Mouse (Mus musculus) embryonic facial prominence, embryonic 10.5 days (tissue): Measurements from ENCODE around the gene Car10. TPM values are rescaled to one million over a fixed set of nuclear protein-coding genes. Genes with fewer than 3 reads are reported as not detected.
"Not testable (repeated sequence)": the region's sequence is repeated elsewhere in the genome, so short reads cannot be mapped to it uniquely, and the experiment has no call there.

Experiments
- DNase-seq: peaks from one replicate; pipeline ENCODE4 v3.0.0-alpha.2; 2017; ENCODE audit warnings: low spot score
- H3K27ac ChIP-seq: fragments of 300-500 bp; sonication (generic); replicated peaks from 2 replicates; pipeline ENCODE4 v1.5.1; 2016; ENCODE audit warnings: mild to moderate bottlenecking
- H3K27me3 ChIP-seq: fragments of 300-500 bp; sonication (generic); replicated peaks from 2 replicates; pipeline ENCODE4 v1.6.1; 2016; ENCODE audit warnings: low read depth, mild to moderate bottlenecking; ENCODE audit not compliant: poor library complexity, severe bottlenecking
- H3K36me3 ChIP-seq: fragments of 300-500 bp; sonication (generic); replicated peaks from 2 replicates; pipeline ENCODE4 v1.6.1; 2016; ENCODE audit warnings: mild to moderate bottlenecking, moderate library complexity
- H3K4me1 ChIP-seq: fragments of 300-500 bp; sonication (generic); 2 replicates; pipeline ENCODE4 v1.6.1; 2016
- H3K4me3 ChIP-seq: fragments of 300-500 bp; sonication (generic); 2 replicates; pipeline ENCODE4 v1.5.1; 2016; ENCODE audit warnings: mild to moderate bottlenecking, moderate library complexity
- H3K9me3 ChIP-seq: fragments of 300-500 bp; sonication (generic); 2 replicates; pipeline ENCODE4 v1.6.1; 2016; ENCODE audit warnings: mild to moderate bottlenecking
- WGBS: fragments of 180-500 bp; shearing (Covaris S2); methylation state at CpG from one replicate; pipeline ENCODE4 v1.1.7; 2016; 5-methylcytosine and 5-hydroxymethylcytosine counted together
- polyA plus RNA-seq: library from polyadenylated mRNA; unstranded; fragments of >200 nt; fragmentation: Nextera tagmentation; extraction: Ambion mirVana; gene quantifications from 2 replicates; pipeline ENCODE4 v1.2.1, GENCODE M21; 2016

Car10 gene
- polyA plus RNA-seq, 1 experiment from 2014 or later: 0.41 TPM

GRCm38 (mm10) chr11:93344869-93345268 is 247.0 kb downstream of the Car10 start:
- Histone ChIP-seq H3K36me3 (no peaks in the 10 kb centered on the region), H3K27ac (no peak overlapping the region), H3K4me1 (no peaks in the 10 kb centered on the region), H3K9me3 (no peaks in the 10 kb centered on the region), H3K27me3 (no peaks in the 10 kb centered on the region), H3K4me3 (no peak overlapping the region)
- whole genome bisulfite sequencing: 77% methylated on average over 3 of the region's 3 CpGs
- no peak for DNase-seq

GRCm38 (mm10) chr11:93361576-93361975 is 263.7 kb downstream of the Car10 start:
- no peak overlapping the region for H3K27ac ChIP-seq
- H3K9me3 ChIP-seq: no peaks in the 10 kb centered on the region
- H3K27me3 ChIP-seq: no peaks in the 10 kb centered on the region
- H3K4me3 ChIP-seq: no peak overlapping the region
- peak; percentile 8 for DNase-seq
- WGBS: 69% methylated on average over 2 of the region's 2 CpGs
- no peaks in the 10 kb centered on the region for H3K36me3 ChIP-seq
- H3K4me1 ChIP-seq: no peaks in the 10 kb centered on the region

- H3K4me3 ChIP-seq: no peak overlapping the region
- no peaks in the 10 kb centered on the region for H3K9me3 ChIP-seq
- no peaks in the 10 kb centered on the region for H3K27me3 ChIP-seq
- no peak for DNase-seq
- H3K27ac ChIP-seq: no peak overlapping the region
- H3K36me3 ChIP-seq: no peaks in the 10 kb centered on the region
- no peaks in the 10 kb centered on the region for H3K4me1 ChIP-seq
Observed at GRCm38 (mm10) chr11:93364171-93364570, 266.3 kb downstream of the Car10 start.

GRCm38 (mm10) chr11:93367244-93367643 is 269.4 kb downstream of the Car10 start:
- WGBS: 59% methylated on average over 4 of the region's 4 CpGs

GRCm38 (mm10) chr11:93367740-93368139 is 269.9 kb downstream of the Car10 start:
- Histone ChIP-seq H3K36me3 (no peaks in the 10 kb centered on the region), H3K27ac (no peak overlapping the region), H3K27me3 (no peaks in the 10 kb centered on the region), H3K4me1 (no peaks in the 10 kb centered on the region), H3K4me3 (no peak overlapping the region), H3K9me3 (no peaks in the 10 kb centered on the region)
- 68% methylated on average over 5 of the region's 5 CpGs for WGBS
- no peak for DNase-seq

More at GRCm38 (mm10) chr11:93367244-93367643, 269.4 kb downstream of the Car10 start:
- no peaks in the 10 kb centered on the region for H3K4me1 ChIP-seq
- DNase-seq: no peak
- H3K9me3 ChIP-seq: no peaks in the 10 kb centered on the region
- no peak overlapping the region for H3K27ac ChIP-seq
- no peaks in the 10 kb centered on the region for H3K27me3 ChIP-seq
- no peaks in the 10 kb centered on the region for H3K36me3 ChIP-seq
- no peak overlapping the region for H3K4me3 ChIP-seq

- no peak overlapping the region for H3K27ac ChIP-seq
- no peaks in the 10 kb centered on the region for H3K9me3 ChIP-seq
- no peak for DNase-seq
- no peaks in the 10 kb centered on the region for H3K4me1 ChIP-seq
- no peaks in the 10 kb centered on the region for H3K27me3 ChIP-seq
- H3K36me3 ChIP-seq: no peaks in the 10 kb centered on the region
- WGBS: 84% methylated on average over 4 of the region's 4 CpGs
- H3K4me3 ChIP-seq: no peak overlapping the region
Observed at GRCm38 (mm10) chr11:93373697-93374354, 276.0 kb downstream of the Car10 start.

- no peak overlapping the region for H3K4me3 ChIP-seq
- H3K9me3 ChIP-seq: no peaks in the 10 kb centered on the region
- H3K36me3 ChIP-seq: no peaks in the 10 kb centered on the region
- 84% methylated on average over 4 of the region's 4 CpGs for WGBS
- no peaks in the 10 kb centered on the region for H3K4me1 ChIP-seq
- no peak overlapping the region for H3K27ac ChIP-seq
- H3K27me3 ChIP-seq: no peaks in the 10 kb centered on the region
- DNase-seq: no peak
Observed at GRCm38 (mm10) chr11:93391159-93391558, 293.3 kb downstream of the Car10 start.

GRCm38 (mm10) chr11:93393371-93393770 is 295.5 kb downstream of the Car10 start:
- H3K4me1 ChIP-seq, H3K4me3 ChIP-seq, H3K27me3 ChIP-seq, DNase-seq, H3K9me3 ChIP-seq, H3K27ac ChIP-seq, H3K36me3 ChIP-seq: not testable (repeated sequence)

- WGBS: 93% methylated on average over 2 of the region's 2 CpGs
- no peaks in the 10 kb centered on the region for H3K27me3 ChIP-seq
- H3K9me3 ChIP-seq: no peaks in the 10 kb centered on the region
- H3K4me1 ChIP-seq: no peaks in the 10 kb centered on the region
- no peak for DNase-seq
- no peak overlapping the region for H3K4me3 ChIP-seq
- no peaks in the 10 kb centered on the region for H3K36me3 ChIP-seq
- H3K27ac ChIP-seq: no peak overlapping the region
Observed at GRCm38 (mm10) chr11:93396356-93396755, 298.5 kb downstream of the Car10 start.

- not testable (repeated sequence) for H3K27ac ChIP-seq, DNase-seq, H3K4me3 ChIP-seq, H3K27me3 ChIP-seq, H3K36me3 ChIP-seq, H3K9me3 ChIP-seq, H3K4me1 ChIP-seq
- WGBS: 91% methylated on average over 1 of the region's 1 CpGs
Observed at GRCm38 (mm10) chr11:93401167-93401566, 303.3 kb downstream of the Car10 start.

GRCm38 (mm10) chr11:93407981-93408380 is 310.2 kb downstream of the Car10 start:
- WGBS: 85% methylated on average over 5 of the region's 5 CpGs
- Histone ChIP-seq H3K9me3 (no peaks in the 10 kb centered on the region), H3K4me1 (no peaks in the 10 kb centered on the region), H3K4me3 (no peak overlapping the region), H3K27ac (no peak overlapping the region), H3K36me3 (no peaks in the 10 kb centered on the region), H3K27me3 (no peaks in the 10 kb centered on the region)
- no peak for DNase-seq

GRCm38 (mm10) chr11:93431482-93431881 is 333.7 kb downstream of the Car10 start:
- no peak for DNase-seq
- Histone ChIP-seq H3K4me1 (no peaks in the 10 kb centered on the region), H3K27me3 (no peaks in the 10 kb centered on the region), H3K36me3 (no peaks in the 10 kb centered on the region), H3K4me3 (no peak overlapping the region), H3K27ac (no peak overlapping the region), H3K9me3 (no peaks in the 10 kb centered on the region)
- WGBS: 86% methylated on average over 5 of the region's 5 CpGs

- Histone ChIP-seq H3K4me1 (no peaks in the 10 kb centered on the region), H3K27ac (no peak overlapping the region), H3K36me3 (no peaks in the 10 kb centered on the region), H3K4me3 (no peak overlapping the region), H3K27me3 (no peaks in the 10 kb centered on the region), H3K9me3 (no peaks in the 10 kb centered on the region)
- DNase-seq: no peak
- WGBS: 71% methylated on average over 4 of the region's 4 CpGs
Observed at GRCm38 (mm10) chr11:93434997-93435915, 337.4 kb downstream of the Car10 start.
